Mouse (Mus musculus): Measurements from ENCODE around the gene Crlf2. TPM values are rescaled to one million over a fixed set of nuclear protein-coding genes. Genes with fewer than 3 reads are reported as not detected.

Crlf2 gene
- polyA plus RNA-seq, 1 experiment from 2014 or later, result 4.5 TPM

DNA sequence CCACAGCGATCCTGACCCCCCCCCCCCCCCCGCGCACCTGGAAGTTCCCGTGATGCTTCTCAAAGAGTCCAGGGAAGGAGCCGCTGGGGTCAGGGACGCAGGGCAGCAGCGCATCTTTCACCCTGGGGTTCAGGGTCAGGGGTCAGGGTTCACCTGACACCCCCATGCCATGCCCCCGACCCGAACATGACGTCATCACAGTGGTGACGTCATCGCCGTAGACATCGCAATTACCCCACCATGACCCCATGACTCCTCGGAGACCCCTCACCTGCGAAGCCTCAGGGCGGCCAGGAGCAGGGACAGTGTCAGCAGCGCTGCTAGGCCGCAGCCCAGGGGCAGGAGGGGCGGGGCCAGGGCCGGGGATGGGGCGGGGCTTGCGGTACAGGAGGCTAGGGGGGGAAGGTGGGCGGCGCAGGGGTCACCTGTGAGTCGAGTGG, 3.5 kb downstream of the Crlf2 start:
- H3K9me3 ChIP-seq, result peaks cover 67% of the 10 kb centered on the region
- H3K9ac ChIP-seq, result no peak overlapping the region
- ATAC-seq (ENCODE audit: low FRiP score), result no peak
- H3K36me3 ChIP-seq (replicated peaks), result peaks cover 17% of the 10 kb centered on the region
- H3K27me3 ChIP-seq, result no peaks in the 10 kb centered on the region
- no peak overlapping the region for H3K4me3 ChIP-seq (replicated peaks)
- 90% methylated on average over 26 of the region's 26 CpGs for WGBS
- H3K4me2 ChIP-seq, result no peak overlapping the region
- no peaks in the 10 kb centered on the region for H3K4me1 ChIP-seq
- no peak overlapping the region for H3K27ac ChIP-seq

- Histone ChIP-seq H3K4me3 (replicated peaks) (no peak overlapping the region), H3K36me3 (replicated peaks) (peaks cover 17% of the 10 kb centered on the region), H3K27ac (no peak overlapping the region), H3K9ac (no peak overlapping the region), H3K9me3 (peaks cover 73% of the 10 kb centered on the region), H3K4me1 (no peaks in the 10 kb centered on the region), H3K27me3 (no peaks in the 10 kb centered on the region), H3K4me2 (no peak overlapping the region)
- WGBS, result 86% methylated on average over 27 of the region's 30 CpGs
- ATAC-seq (ENCODE audit: low FRiP score), result no peak
These were observed 4.4 kb downstream of the Crlf2 start for GRCm38 (mm10) chr5:109554091-109555050.

DNA sequence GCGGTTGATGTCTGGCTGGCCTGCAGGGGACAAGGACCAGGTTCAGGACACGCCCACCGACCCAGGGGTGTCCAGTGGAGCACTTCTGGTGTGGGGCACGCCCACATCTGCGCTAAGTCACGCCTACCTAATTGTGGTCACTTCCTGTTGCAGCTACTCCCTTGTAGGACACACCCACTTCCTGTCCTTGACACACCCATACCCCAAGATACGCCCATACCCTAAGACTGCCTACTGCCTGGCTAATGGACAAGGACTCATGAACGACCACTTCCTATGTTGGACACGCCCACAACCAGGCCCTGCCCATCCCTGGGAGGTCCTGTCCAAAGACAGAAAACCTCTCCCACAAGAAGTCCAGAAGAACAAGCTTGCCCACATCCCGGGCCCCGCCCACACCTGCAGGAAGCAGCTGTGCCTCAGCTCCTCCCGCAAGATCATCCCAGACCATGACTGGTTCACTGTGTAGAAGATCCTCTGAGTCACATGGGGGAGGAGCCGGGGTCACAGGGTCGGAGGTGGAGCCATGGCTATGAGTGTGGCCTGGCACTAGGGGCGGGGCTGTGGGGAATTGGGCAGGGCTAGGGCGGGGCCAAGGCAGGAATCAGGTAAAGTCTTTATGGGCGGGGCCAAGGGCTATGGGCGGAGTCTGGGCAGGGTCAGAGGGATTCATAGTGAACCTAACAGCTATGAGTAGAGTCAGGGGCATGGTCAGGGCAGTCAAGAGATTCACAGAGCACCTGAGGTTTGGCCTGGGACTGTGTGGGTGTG, 5.4 kb downstream of the Crlf2 start:
- no peak for ATAC-seq (ENCODE audit: low FRiP score)
- Histone ChIP-seq H3K27me3 (no peaks in the 10 kb centered on the region), H3K36me3 (replicated peaks) (peaks cover 17% of the 10 kb centered on the region), H3K4me2 (no peak overlapping the region), H3K4me1 (no peaks in the 10 kb centered on the region), H3K4me3 (replicated peaks) (no peak overlapping the region), H3K9me3 (peaks cover 80% of the 10 kb centered on the region), H3K27ac (no peak overlapping the region), H3K9ac (no peak overlapping the region)
- WGBS, result 73% methylated on average over 18 of the region's 18 CpGs

GRCm38 (mm10) chr5:109552541-109552940, 6.3 kb downstream of the Crlf2 start:
- Histone ChIP-seq H3K27ac (no peak overlapping the region), H3K4me3 (replicated peaks) (no peak overlapping the region), H3K9me3 (peaks cover 82% of the 10 kb centered on the region), H3K4me2 (no peak overlapping the region), H3K27me3 (no peaks in the 10 kb centered on the region), H3K36me3 (replicated peaks) (peaks cover 17% of the 10 kb centered on the region), H3K9ac (no peak overlapping the region), H3K4me1 (no peaks in the 10 kb centered on the region)
- no peak for ATAC-seq (ENCODE audit: low FRiP score)
- WGBS, result 98% methylated on average over 7 of the region's 15 CpGs

- no peak overlapping the region for H3K27ac ChIP-seq
- no peak for ATAC-seq (ENCODE audit: low FRiP score)
These were observed 6.7 kb downstream of the Crlf2 start for GRCm38 (mm10) chr5:109552116-109552515.

GRCm38 (mm10) chr5:109551041-109551765, 7.6 kb downstream of the Crlf2 start:
- Histone ChIP-seq H3K36me3 (replicated peaks) (peaks cover 15% of the 10 kb centered on the region), H3K4me3 (replicated peaks) (no peak overlapping the region), H3K27ac (no peak overlapping the region), H3K9ac (no peak overlapping the region), H3K9me3 (peaks cover 75% of the 10 kb centered on the region), H3K27me3 (no peaks in the 10 kb centered on the region), H3K4me2 (no peak overlapping the region), H3K4me1 (no peaks in the 10 kb centered on the region)
- 92% methylated on average over 25 of the region's 25 CpGs for WGBS
- ATAC-seq (ENCODE audit: low FRiP score), result no peak

More at GRCm38 (mm10) chr5:109552116-109552515, 6.7 kb downstream of the Crlf2 start:
- Histone ChIP-seq H3K27me3 (no peaks in the 10 kb centered on the region), H3K4me2 (no peak overlapping the region), H3K36me3 (replicated peaks) (peaks cover 17% of the 10 kb centered on the region), H3K9ac (no peak overlapping the region), H3K4me1 (no peaks in the 10 kb centered on the region), H3K9me3 (peaks cover 82% of the 10 kb centered on the region), H3K4me3 (replicated peaks) (no peak overlapping the region)
- WGBS, result 84% methylated on average over 10 of the region's 13 CpGs

GRCm38 (mm10) chr5:109550225-109550935, 8.4 kb downstream of the Crlf2 start:
- peaks cover 8% of the 10 kb centered on the region for H3K36me3 ChIP-seq (replicated peaks)
- ATAC-seq (ENCODE audit: low FRiP score), result no peak
- no peak overlapping the region for H3K9ac ChIP-seq
- H3K4me2 ChIP-seq, result no peak overlapping the region
- H3K27ac ChIP-seq, result no peak overlapping the region
- H3K4me3 ChIP-seq (replicated peaks), result no peak overlapping the region
- peaks cover 71% of the 10 kb centered on the region for H3K9me3 ChIP-seq
- 87% methylated on average over 32 of the region's 36 CpGs for WGBS
- H3K27me3 ChIP-seq, result no peaks in the 10 kb centered on the region
- no peaks in the 10 kb centered on the region for H3K4me1 ChIP-seq

- Histone ChIP-seq H3K9me3 (peaks cover 59% of the 10 kb centered on the region), H3K27ac (no peak overlapping the region), H3K9ac (no peak overlapping the region), H3K4me1 (no peaks in the 10 kb centered on the region), H3K4me3 (replicated peaks) (no peak overlapping the region), H3K36me3 (replicated peaks) (no peaks in the 10 kb centered on the region), H3K27me3 (no peaks in the 10 kb centered on the region), H3K4me2 (no peak overlapping the region)
- ATAC-seq (ENCODE audit: low FRiP score), result no peak
- 72% methylated on average over 9 of the region's 9 CpGs for WGBS
These were observed 10.1 kb downstream of the Crlf2 start for GRCm38 (mm10) chr5:109548712-109549111.

- no peaks in the 10 kb centered on the region for H3K36me3 ChIP-seq (replicated peaks)
- no peaks in the 10 kb centered on the region for H3K4me1 ChIP-seq
- no peak for ATAC-seq (ENCODE audit: low FRiP score)
- H3K4me3 ChIP-seq (replicated peaks), result no peak overlapping the region
- H3K27me3 ChIP-seq, result no peaks in the 10 kb centered on the region
- H3K9ac ChIP-seq, result no peak overlapping the region
- no peak overlapping the region for H3K4me2 ChIP-seq
- H3K27ac ChIP-seq, result no peak overlapping the region
- peaks cover 43% of the 10 kb centered on the region for H3K9me3 ChIP-seq
- WGBS, result 75% methylated on average over 2 of the region's 2 CpGs
These were observed 11.7 kb downstream of the Crlf2 start for GRCm38 (mm10) chr5:109547112-109547511.

- no peaks in the 10 kb centered on the region for H3K4me1 ChIP-seq
- H3K27me3 ChIP-seq, result no peaks in the 10 kb centered on the region
- H3K9me3 ChIP-seq, result peaks cover 6% of the 10 kb centered on the region; the same call in 1 of the 2 replicates
- H3K36me3 ChIP-seq (replicated peaks), result no peaks in the 10 kb centered on the region
- H3K4me2 ChIP-seq, result no peak overlapping the region
- no peak for ATAC-seq (ENCODE audit: low FRiP score)
- H3K27ac ChIP-seq, result no peak overlapping the region
- no peak overlapping the region for H3K9ac ChIP-seq
- H3K4me3 ChIP-seq (replicated peaks), result no peak overlapping the region
These were observed 49.1 kb downstream of the Crlf2 start for GRCm38 (mm10) chr5:109509679-109510078.

DNA sequence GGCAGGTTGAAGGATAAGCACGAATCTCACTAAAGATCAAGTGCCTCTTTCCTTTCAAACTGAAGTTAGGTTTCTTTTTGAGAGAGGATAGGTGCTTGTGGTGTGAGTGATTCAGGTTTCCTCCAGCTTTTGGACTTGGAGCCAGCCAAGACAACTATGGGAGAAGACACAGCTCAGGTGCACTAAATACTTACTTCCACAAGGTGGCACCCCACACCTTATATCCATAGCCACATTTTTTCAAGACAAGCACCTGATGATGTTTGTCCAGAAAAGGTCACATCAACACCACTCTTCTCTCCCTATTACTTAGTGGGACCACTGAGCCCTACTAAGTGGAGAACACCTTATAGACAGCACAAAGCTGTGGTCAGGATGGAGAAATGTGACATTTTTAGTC, 52.1 kb downstream of the Crlf2 start:
- Histone ChIP-seq H3K9ac (no peak overlapping the region), H3K9me3 (peaks cover 14% of the 10 kb centered on the region), H3K4me3 (replicated peaks) (no peak overlapping the region), H3K4me2 (no peak overlapping the region), H3K27me3 (no peaks in the 10 kb centered on the region), H3K27ac (no peak overlapping the region), H3K36me3 (replicated peaks) (no peaks in the 10 kb centered on the region), H3K4me1 (no peaks in the 10 kb centered on the region)
- no peak for ATAC-seq (ENCODE audit: low FRiP score)
- WGBS, result 8% methylated on average over 1 of the region's 1 CpGs
